7 mouse cellular contexts compared by ENCODE assay signal in genomic region chr14:33250215-33250939, GRCm38 (mm10). TPM values are rescaled to one million over a fixed set of nuclear protein-coding genes. Genes with fewer than 3 reads are reported as not detected.
DNase-seq lines count a peak whose midpoint lies in the region; ATAC-seq and TF ChIP-seq lines count a peak whose summit lies in the region.

No protein-coding gene starts in this region.

- no peaks in the 10 kb centered on the region for H3K9me3 ChIP-seq in hindbrain, embryonic 13.5 days
- H3K9me3 ChIP-seq in liver, embryonic 11.5 days (ENCODE audit: control insufficient read depth, low read length) = no peaks in the 10 kb centered on the region
- H3K9me3 ChIP-seq in midbrain, embryonic 16.5 days (replicated peaks; ENCODE audit: control insufficient read depth, low read length, poor library complexity, severe bottlenecking) = no peaks in the 10 kb centered on the region

- TF ChIP-seq CTCF in cerebellum, adult 2 months (IDR thresholded peaks at IDR 0.05; ENCODE audit: borderline replicate concordance, insufficient read depth, low read depth, low read length) = no peak

- peak overlapping the region; percentile 59 for H3K9ac ChIP-seq in hindbrain, embryonic 13.5 days
- H3K9ac ChIP-seq in liver, embryonic 11.5 days (ENCODE audit: low read depth, low read length) = peak overlapping the region; percentile 37; the same call in 1 of the 2 replicates
- H3K9ac ChIP-seq in midbrain, embryonic 16.5 days (ENCODE audit: low read depth, low read length) = peak overlapping the region; percentile 56

- peaks cover 7% of the 10 kb centered on the region; the same call in 1 of the 2 replicates for H3K4me1 ChIP-seq in cerebellum, adult 2 months (ENCODE audit: control insufficient read depth, insufficient read depth, low read length)
- H3K4me1 ChIP-seq in hindbrain, embryonic 13.5 days (replicated peaks) = peaks cover 21% of the 10 kb centered on the region
- H3K4me1 ChIP-seq in liver, embryonic 11.5 days (replicated peaks; ENCODE audit: control insufficient read depth, insufficient read depth, low read length) = peaks cover 3% of the 10 kb centered on the region; the same call in 1 of the 2 replicates
- H3K4me1 ChIP-seq in midbrain, embryonic 16.5 days (ENCODE audit: control insufficient read depth, insufficient read depth, low read length) = peaks cover 12% of the 10 kb centered on the region

- ATAC-seq in hindbrain, embryonic 13.5 days (ENCODE audit: low FRiP score) = peak; percentile 59; the same call in 1 of the 2 replicates
- no peak for ATAC-seq in liver, embryonic 11.5 days (replicated peaks; ENCODE audit: low FRiP score)
- peak; percentile 66 for ATAC-seq in midbrain, embryonic 16.5 days

- H3K4me2 ChIP-seq in hindbrain, embryonic 13.5 days = peak overlapping the region; percentile 79
- peak overlapping the region; percentile 71 for H3K4me2 ChIP-seq in liver, embryonic 11.5 days
- H3K4me2 ChIP-seq in midbrain, embryonic 16.5 days (ENCODE audit: low read length) = peak overlapping the region; percentile 92

- no peaks in the 10 kb centered on the region for H3K36me3 ChIP-seq in hindbrain, embryonic 13.5 days
- H3K36me3 ChIP-seq in liver, embryonic 11.5 days (ENCODE audit: control insufficient read depth, insufficient read depth, low read length) = no peaks in the 10 kb centered on the region
- H3K36me3 ChIP-seq in midbrain, embryonic 16.5 days (ENCODE audit: control insufficient read depth, insufficient read depth, low read length) = no peaks in the 10 kb centered on the region

- TF ChIP-seq POLR2A in cerebellum, adult 2 months (IDR thresholded peaks at IDR 0.05; ENCODE audit: borderline replicate concordance, insufficient read depth, low read length) = no peak

- H3K4me3 ChIP-seq in cerebellum, adult 2 months (replicated peaks; ENCODE audit: insufficient read depth, low read depth, low read length) = peak overlapping the region; percentile 39
- H3K4me3 ChIP-seq in hindbrain, embryonic 13.5 days = peak overlapping the region; percentile 40
- H3K4me3 ChIP-seq in liver, embryonic 11.5 days (ENCODE audit: low read depth, low read length) = peak overlapping the region; percentile 42
- peak overlapping the region; percentile 44 for H3K4me3 ChIP-seq in midbrain, embryonic 16.5 days (ENCODE audit: low read depth, low read length)

- 8% methylated on average over 30 of the region's 30 CpGs for WGBS in cerebellum, adult 2 months
- 1% methylated on average over 30 of the region's 30 CpGs for WGBS in hindbrain, embryonic 13.5 days
- 5% methylated on average over 30 of the region's 30 CpGs for WGBS in liver, embryonic 11.5 days
- 1% methylated on average over 30 of the region's 30 CpGs for WGBS in midbrain, embryonic 16.5 days

- DNase-seq in adrenal gland, adult 18-20 months (ENCODE audit: low spot score in 2 of 2) = peak; percentile 41 to 51
- DNase-seq in cerebellum, adult 2 months = peak; percentile 55 to 67
- peak; percentile 32 for DNase-seq in forelimb bud, embryonic 11.5 days (ENCODE audit: low read depth, low spot score)
- DNase-seq in liver, embryonic 11.5 days (ENCODE audit: low spot score) = peak; percentile 50
- DNase-seq in frontal cortex, postnatal 25 days (ENCODE audit: low spot score in 2 of 2) = no peak

- no peaks in the 10 kb centered on the region for H3K27me3 ChIP-seq in cerebellum, adult 2 months (ENCODE audit: control insufficient read depth, insufficient read depth, low read length)
- H3K27me3 ChIP-seq in hindbrain, embryonic 13.5 days = peaks cover 42% of the 10 kb centered on the region
- peaks cover 11% of the 10 kb centered on the region; the same call in 1 of the 2 replicates for H3K27me3 ChIP-seq in liver, embryonic 11.5 days (replicated peaks; ENCODE audit: control insufficient read depth, insufficient read depth, low read length)
- peaks cover 3% of the 10 kb centered on the region for H3K27me3 ChIP-seq in midbrain, embryonic 16.5 days (ENCODE audit: control insufficient read depth, insufficient read depth, low read depth, low read length)

- no peak overlapping the region for H3K27ac ChIP-seq in cerebellum, adult 2 months (ENCODE audit: insufficient read depth, low read length)
- H3K27ac ChIP-seq in hindbrain, embryonic 13.5 days = no peak overlapping the region
- H3K27ac ChIP-seq in liver, embryonic 11.5 days (ENCODE audit: low read depth, low read length) = no peak overlapping the region
- H3K27ac ChIP-seq in midbrain, embryonic 16.5 days (ENCODE audit: low read length) = no peak overlapping the region

RNA-seq across cellular contexts. Expression of gene Arhgap22, which starts 36.6 kb away (rescaled TPM):
- 1 to 10 TPM; 5.6 to 6.3 TPM for total RNA-seq in adrenal gland, adult 18-20 months (2021)
- 6.6 and 8.4 TPM in 2 replicates for polyA plus RNA-seq in cerebellum, adult 2 months (2012; rRNA removed)
- 1.9 and 2.8 TPM in 2 replicates for polyA plus RNA-seq in hindbrain, embryonic 13.5 days (2015; fragmentation: Nextera tagmentation; extraction: Ambion mirVana)
- 8.5 and 14.0 TPM in 2 replicates for polyA plus RNA-seq in liver, embryonic 11.5 days (2014; fragmentation: Nextera tagmentation; extraction: Ambion mirVana)
- polyA plus RNA-seq in midbrain, embryonic 16.5 days (2015; fragmentation: Nextera tagmentation; extraction: Ambion mirVana) = 1.6 and 2.6 TPM in 2 replicates

Comparison
In these comparisons a context has a peak if more than half of its experiments do, and no peak if none do; other contexts are left out.
1. DNase-seq: peak in adrenal gland, adult 18-20 months (2 of 2), cerebellum, adult 2 months (2 of 2), forelimb bud, embryonic 11.5 days (single experiment) and liver, embryonic 11.5 days (single experiment); none in frontal cortex, postnatal 25 days (0 of 2).
2. Peak in every context shown above with its lines, with median percentiles within 50 percentile points of each other: H3K4me3 ChIP-seq, H3K4me2 ChIP-seq and H3K9ac ChIP-seq.